Mouse (Mus musculus): ENCODE measurements around the gene Sox30. TPM values are rescaled to one million over a fixed set of nuclear protein-coding genes. Genes with fewer than 3 reads are reported as not detected.

The Sox30 gene
- total RNA-seq, 2 experiments from 2014 or later, result 0.15 to 0.25 TPM

Other genes starting within 250 kb of the Sox30 start
- gene Clint1, start 128.3 kb upstream of the Sox30 start, total RNA-seq (2021), result 10 to 100 TPM; 46.1 to 49.2 TPM
- gene Lsm11, start 35.4 kb upstream of the Sox30 start, total RNA-seq (2021), result 10 to 100 TPM; 71.1 to 85.1 TPM
- 1 to 10 TPM; 7.4 to 10.0 TPM for gene Thg1l, start 24.8 kb upstream of the Sox30 start, total RNA-seq (2021)
- gene Gm12166, start 72.0 kb downstream of the Sox30 start, total RNA-seq (2021), result 1 to 10 TPM; 1.8 to 2.6 TPM
- 10 to 100 TPM; 29.0 to 32.3 TPM for gene Adam19, start 75.7 kb downstream of the Sox30 start, total RNA-seq (2021)
- 1 to 10 TPM; 1.6 to 2.6 TPM for gene Nipal4, start 186.2 kb downstream of the Sox30 start, total RNA-seq (2021)

Measured in left cerebral cortex, postnatal 14 days (tissue).